Mouse (Mus musculus): Measurements from ENCODE around the gene Csf3. TPM values are rescaled to one million over a fixed set of nuclear protein-coding genes. Genes with fewer than 3 reads are reported as not detected.

Gene Csf3
- total and polyA plus RNA-seq, 3 experiments: 0.21 TPM; not detected in 2

DNA sequence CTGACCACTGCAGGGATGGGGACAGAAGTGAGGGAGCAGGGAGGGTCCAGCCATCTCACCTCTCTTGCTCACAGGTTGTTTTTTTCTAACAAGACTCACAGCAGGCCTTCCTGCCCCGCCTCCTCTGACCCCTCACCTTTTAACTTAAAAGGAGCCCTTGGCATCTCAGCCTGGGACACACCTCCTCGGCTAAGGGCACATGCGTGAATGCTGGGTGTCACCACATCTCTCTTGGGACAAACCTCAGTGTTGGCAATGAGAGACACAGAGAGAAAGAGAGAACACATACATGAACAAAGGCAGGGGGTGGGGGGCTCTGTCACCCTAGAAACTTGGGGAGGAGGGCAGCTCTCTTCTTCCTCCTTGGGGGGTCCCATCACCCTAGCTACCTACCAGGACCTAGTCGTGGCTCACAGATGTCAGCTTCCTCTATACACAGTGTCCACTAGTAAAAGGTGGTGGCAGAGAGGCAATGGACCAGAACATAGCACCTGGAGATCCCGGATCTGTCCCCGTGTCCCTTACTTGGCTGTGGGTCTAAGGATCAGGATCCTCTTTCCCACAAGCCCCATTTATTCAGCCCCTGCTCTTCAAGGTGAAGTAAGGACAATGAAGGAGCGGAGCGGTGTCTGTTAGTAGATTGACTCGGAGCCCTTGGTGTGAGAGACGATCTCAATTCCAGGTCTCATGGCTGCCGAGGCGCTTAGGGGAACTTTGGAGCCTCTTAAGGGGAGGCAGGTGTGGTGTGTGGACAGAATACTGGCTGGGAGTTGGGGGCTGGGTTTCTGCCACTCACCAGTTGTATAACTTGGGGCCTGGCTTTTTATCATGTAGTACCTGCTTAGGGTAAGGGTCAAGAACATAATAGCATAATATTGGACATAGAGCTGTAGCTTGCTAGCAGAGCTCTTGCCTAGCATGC lies 45.1 kb downstream of the Csf3 start:
- in situ Hi-C loops (cut with MboI; ENCODE audit: low pct_ligation_motif_present, low pct_unique_long_range_greater_than_20kb, low sequenced_read_pairs): loop anchor here (5.0 kb wide), 1 partner anchor 36 kb away; no protein-coding TSS in a partner anchor
- no peak overlapping the region for H3K9ac ChIP-seq (ENCODE audit: insufficient read depth, low read depth)
- H3K4me1 ChIP-seq (ENCODE audit: control insufficient read depth in 1 of 2, insufficient read depth in 2 of 2): peaks cover 35 to 39% of the 10 kb centered on the region in 2 experiments
- H3K27me3 ChIP-seq (replicated peaks): peaks cover 48% of the 10 kb centered on the region
- H3K4me2 ChIP-seq (ENCODE audit: insufficient read depth, low read depth, poor library complexity, severe bottlenecking): no peak overlapping the region
- no peak overlapping the region for H3K4me3 ChIP-seq (replicated peaks in 1 of 3; ENCODE audit: low read depth in 2 of 3, low read length in 2 of 3, poor library complexity in 1 of 3)
- dilution Hi-C loops (cut with MboI; ENCODE audit: extremely low pct_ligation_motif_present, extremely low pct_unique_long_range_greater_than_20kb, low sequenced_read_pairs): no loop called here
- no peaks in the 10 kb centered on the region for H3K9me3 ChIP-seq (replicated peaks; ENCODE audit: low read length)
- no peaks in the 10 kb centered on the region for H3K36me3 ChIP-seq (replicated peaks in 1 of 2; ENCODE audit: control insufficient read depth in 1 of 2, insufficient read depth in 1 of 2, low read length in 1 of 2)
- DNase-seq (ENCODE audit: extremely low read depth): no peak
- H3K79me2 ChIP-seq (replicated peaks; ENCODE audit: control insufficient read depth, extremely low read depth, insufficient read depth, poor library complexity, severe bottlenecking): no peaks in the 10 kb centered on the region
- TF ChIP-seq BHLHE40 (IDR thresholded peaks at IDR 0.05; ENCODE audit: low read depth, low read length) (peak; percentile 20; the same call in 1 of the 2 replicates), ZNF384 (IDR thresholded peaks at IDR 0.05; ENCODE audit: low read depth, low read length) (no peak)
- H3K27ac ChIP-seq (ENCODE audit: insufficient read depth, low read depth): no peak overlapping the region

GRCm38 (mm10) chr11:98746855-98747693 lies 46.0 kb downstream of the Csf3 start:
- peak overlapping the region; percentile 59 for H3K4me2 ChIP-seq (ENCODE audit: insufficient read depth, low read depth, poor library complexity, severe bottlenecking)
- peaks cover 45% of the 10 kb centered on the region for H3K27me3 ChIP-seq (replicated peaks)
- H3K4me3 ChIP-seq (replicated peaks in 1 of 3; ENCODE audit: low read depth in 2 of 3, low read length in 2 of 3, poor library complexity in 1 of 3): peak overlapping the region in 1 of 3 experiments; percentile 17
- no peaks in the 10 kb centered on the region for H3K9me3 ChIP-seq (replicated peaks; ENCODE audit: low read length)
- no peaks in the 10 kb centered on the region for H3K36me3 ChIP-seq (replicated peaks in 1 of 2; ENCODE audit: control insufficient read depth in 1 of 2, insufficient read depth in 1 of 2, low read length in 1 of 2)
- dilution Hi-C loops (cut with MboI; ENCODE audit: extremely low pct_ligation_motif_present, extremely low pct_unique_long_range_greater_than_20kb, low sequenced_read_pairs) (no loop called here), in situ Hi-C loops (cut with MboI; ENCODE audit: low pct_ligation_motif_present, low pct_unique_long_range_greater_than_20kb, low sequenced_read_pairs) (loop anchor here (5.0 kb wide), 1 partner anchor 35 kb away; no protein-coding TSS in a partner anchor)
- no peak overlapping the region for H3K27ac ChIP-seq (ENCODE audit: insufficient read depth, low read depth)
- H3K9ac ChIP-seq (ENCODE audit: insufficient read depth, low read depth): no peak overlapping the region
- H3K79me2 ChIP-seq (replicated peaks; ENCODE audit: control insufficient read depth, extremely low read depth, insufficient read depth, poor library complexity, severe bottlenecking): no peaks in the 10 kb centered on the region
- TF ChIP-seq ZNF384 (IDR thresholded peaks at IDR 0.05; ENCODE audit: low read depth, low read length): no peak
- no peak for TF ChIP-seq MAFK (IDR thresholded peaks at IDR 0.05; ENCODE audit: insufficient replicate concordance, low read length)
- no peak for TF ChIP-seq E2F4 (IDR thresholded peaks at IDR 0.05; ENCODE audit: insufficient replicate concordance, low read depth, low read length)
- 0 out of 2 replicates have a peak, but pooled peaks have one; percentile 51 for TF ChIP-seq MYC (IDR thresholded peaks at IDR 0.05; ENCODE audit: low read depth, low read length)
- no peak for TF ChIP-seq GABPA (IDR thresholded peaks at IDR 0.05; ENCODE audit: insufficient replicate concordance, low read depth, low read length)
- TF ChIP-seq USF1 (IDR thresholded peaks at IDR 0.05; ENCODE audit: low read depth, low read length): no peak
- TF ChIP-seq MAX (IDR thresholded peaks at IDR 0.05; ENCODE audit: low read length): peak; percentile 62
- TF ChIP-seq MXI1 (IDR thresholded peaks at IDR 0.05; ENCODE audit: low read depth, low read length): peak; percentile 77
- no peak for TF ChIP-seq EP300 (IDR thresholded peaks at IDR 0.05; ENCODE audit: low read length)
- TF ChIP-seq NELFE (IDR thresholded peaks at IDR 0.05; ENCODE audit: low read depth, low read length): no peak
- TF ChIP-seq NRF1 (IDR thresholded peaks at IDR 0.05; ENCODE audit: low read depth, low read length): peak; percentile 85
- peak; percentile 91 for TF ChIP-seq BHLHE40 (IDR thresholded peaks at IDR 0.05; ENCODE audit: low read depth, low read length)
- no peak for TF ChIP-seq RAD21 (IDR thresholded peaks at IDR 0.05; ENCODE audit: low read depth, low read length)
- 0 out of 2 replicates have a peak, but pooled peaks have one; percentile 19 for TF ChIP-seq ELF1 (IDR thresholded peaks at IDR 0.05; ENCODE audit: low read depth, low read length)
- no peak for TF ChIP-seq MAZ (IDR thresholded peaks at IDR 0.05; ENCODE audit: low read depth, low read length)
- TF ChIP-seq TCF12 (IDR thresholded peaks at IDR 0.05; ENCODE audit: low read depth, low read length): no peak
- TF ChIP-seq JUND (conservative IDR thresholded peaks at IDR 0.05; ENCODE audit: low read depth, low read length): no peak
- no peak for DNase-seq (ENCODE audit: extremely low read depth)
- H3K4me1 ChIP-seq (ENCODE audit: control insufficient read depth in 1 of 2, insufficient read depth in 2 of 2): peaks cover 35 to 44% of the 10 kb centered on the region in 2 experiments
